Mouse (Mus musculus) hindbrain, embryonic 13.5 days (tissue): ENCODE measurements at regions not wholly inside any gene's neighbourhood (a gene's known extent, or its start where the extent isn't known, plus 50 kb on each side); places are given as distances from the start of the nearest gene placed in this dataset.

Experiments used
- ATAC-seq: fragments of 200-750 bp; cut with Nextera tagmentation; 2 replicates; pipeline ENCODE4 v1.8.0; 2017; ENCODE audit warnings: moderate TSS enrichment; ENCODE audit not compliant: low FRiP score
- H3K27ac ChIP-seq: fragments of 300-500 bp; sonication (generic); 2 replicates; pipeline ENCODE4 v1.5.1; 2015; ENCODE audit warnings: inconsistent platforms, mild to moderate bottlenecking, moderate library complexity
- H3K27me3 ChIP-seq: fragments of 300-500 bp; sonication (generic); 2 replicates; pipeline ENCODE4 v1.6.1; 2015; ENCODE audit warnings: mild to moderate bottlenecking, inconsistent platforms
- H3K36me3 ChIP-seq: fragments of 300-500 bp; sonication (generic); 2 replicates; pipeline ENCODE4 v1.6.1; 2015; ENCODE audit warnings: mild to moderate bottlenecking, inconsistent platforms
- H3K4me1 ChIP-seq: fragments of 300-500 bp; sonication (generic); replicated peaks from 2 replicates; pipeline ENCODE4 v1.6.1; 2015; ENCODE audit warnings: inconsistent platforms
- H3K4me2 ChIP-seq: fragments of 300-500 bp; sonication (generic); 2 replicates; pipeline ENCODE4 v1.6.1; 2015; ENCODE audit warnings: inconsistent platforms, mild to moderate bottlenecking, moderate library complexity
- H3K4me3 ChIP-seq: fragments of 300-500 bp; sonication (generic); 2 replicates; pipeline ENCODE4 v1.5.1; 2015; ENCODE audit warnings: mild to moderate bottlenecking, inconsistent platforms
- H3K9ac ChIP-seq: fragments of 300-500 bp; sonication (generic); 2 replicates; pipeline ENCODE4 v1.6.1; 2015; ENCODE audit warnings: mild to moderate bottlenecking, inconsistent platforms
- H3K9me3 ChIP-seq: fragments of 300-500 bp; sonication (generic); 2 replicates; pipeline ENCODE4 v1.6.1; 2016; ENCODE audit warnings: inconsistent platforms
- WGBS: fragments of 180-500 bp; shearing (Covaris S2); methylation state at CpG from one replicate; pipeline ENCODE4 v1.1.7; 2015; 5-methylcytosine and 5-hydroxymethylcytosine counted together

GRCm38 (mm10) chr8:51032386-51032785 is 2188.6 kb upstream of the Tenm3 start:
- no peaks in the 10 kb centered on the region for H3K27me3 ChIP-seq
- no peak overlapping the region for H3K9ac ChIP-seq
- H3K36me3 ChIP-seq = no peaks in the 10 kb centered on the region
- 74% methylated on average over 3 of the region's 3 CpGs for WGBS
- no peaks in the 10 kb centered on the region for H3K4me1 ChIP-seq
- no peak overlapping the region for H3K27ac ChIP-seq
- no peak overlapping the region for H3K4me2 ChIP-seq
- no peak overlapping the region for H3K4me3 ChIP-seq
- ATAC-seq = no peak
- no peaks in the 10 kb centered on the region for H3K9me3 ChIP-seq

DNA sequence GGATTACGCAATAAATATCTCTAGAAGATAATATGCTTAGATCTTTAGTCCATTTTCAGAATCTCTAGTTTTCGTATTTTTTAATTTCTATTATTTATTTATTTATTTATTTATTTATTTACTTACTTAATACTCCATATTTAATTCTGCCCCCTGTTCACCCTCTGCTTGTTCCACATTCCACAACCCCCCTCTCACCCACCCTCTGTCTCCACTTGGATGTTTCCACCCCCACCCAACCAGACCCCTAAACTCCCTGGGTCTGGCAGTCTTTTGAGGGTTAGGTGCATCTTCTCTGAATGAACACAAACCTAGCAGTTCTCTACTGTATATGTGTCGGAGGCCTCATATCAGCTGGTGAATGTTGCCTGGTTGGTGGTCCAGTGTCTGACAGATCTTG is 2166.8 kb upstream of the Tenm3 start:
- no peaks in the 10 kb centered on the region for H3K27me3 ChIP-seq
- H3K4me1 ChIP-seq = no peaks in the 10 kb centered on the region
- H3K9ac ChIP-seq = no peak overlapping the region
- H3K4me3 ChIP-seq = no peak overlapping the region
- no peak overlapping the region for H3K4me2 ChIP-seq
- H3K27ac ChIP-seq = no peak overlapping the region
- no peak for ATAC-seq
- no peaks in the 10 kb centered on the region for H3K36me3 ChIP-seq
- H3K9me3 ChIP-seq = no peaks in the 10 kb centered on the region
- WGBS = 91% methylated on average over 3 of the region's 3 CpGs

GRCm38 (mm10) chr8:50967386-50967785 is 2123.6 kb upstream of the Tenm3 start:
- Histone ChIP-seq H3K9ac (no peak overlapping the region), H3K27ac (no peak overlapping the region), H3K4me3 (no peak overlapping the region), H3K27me3 (no peaks in the 10 kb centered on the region), H3K4me2 (no peak overlapping the region), H3K4me1 (no peaks in the 10 kb centered on the region), H3K36me3 (no peaks in the 10 kb centered on the region), H3K9me3 (no peaks in the 10 kb centered on the region)
- no peak for ATAC-seq
- 53% methylated on average over 4 of the region's 4 CpGs for WGBS

DNA sequence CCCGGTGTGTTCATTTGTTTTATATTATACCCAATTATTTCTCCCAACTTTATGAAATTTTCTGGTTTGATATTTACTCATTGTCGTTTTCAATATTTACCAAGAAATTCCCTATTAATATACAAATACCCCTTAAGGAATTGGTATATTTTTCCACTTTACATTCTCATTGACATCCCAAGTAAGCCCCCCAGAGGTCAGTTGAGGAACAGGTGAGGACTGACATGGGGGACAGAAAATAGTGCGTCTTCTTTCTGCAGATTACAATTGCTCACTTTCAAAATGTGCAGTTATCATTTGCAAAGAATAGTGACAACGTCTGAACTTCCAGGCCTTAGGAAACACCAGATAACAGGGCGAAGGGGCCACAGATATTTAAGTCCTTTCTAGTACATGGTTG is 2073.8 kb upstream of the Tenm3 start:
- 20% methylated on average over 5 of the region's 5 CpGs for WGBS
- Histone ChIP-seq H3K9me3 (no peaks in the 10 kb centered on the region), H3K4me3 (peak overlapping the region; percentile 78), H3K27ac (no peak overlapping the region), H3K4me2 (peak overlapping the region; percentile 97), H3K36me3 (no peaks in the 10 kb centered on the region), H3K4me1 (peaks cover 14% of the 10 kb centered on the region; the same call in 1 of the 2 replicates), H3K9ac (no peak overlapping the region), H3K27me3 (0 out of 2 replicates have a peak, but pooled peaks cover 7% of the 10 kb centered on the region)
- no peak for ATAC-seq

DNA sequence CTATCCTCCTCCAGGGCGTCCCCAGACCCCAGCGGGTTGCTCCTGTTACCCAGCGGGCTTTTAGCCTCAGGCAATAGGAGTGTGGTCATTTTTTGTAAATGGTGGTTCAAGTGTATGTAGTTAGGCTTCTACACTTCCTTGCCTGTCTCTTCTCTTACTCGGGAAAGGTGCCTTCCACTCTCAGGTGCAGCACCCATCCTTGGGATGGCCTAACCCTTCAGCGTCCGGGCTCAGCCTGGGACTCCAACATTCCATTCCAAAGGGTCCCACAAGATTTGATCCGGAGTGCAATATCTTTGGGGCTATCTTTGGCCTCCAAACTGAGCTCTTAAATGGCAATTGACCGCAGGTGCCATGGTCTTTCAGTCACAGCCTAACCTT is 2073.0 kb upstream of the Tenm3 start:
- ATAC-seq = peak; percentile 34
- WGBS = 2% methylated on average over 8 of the region's 8 CpGs

GRCm38 (mm10) chr8:50915876-50916732 is 2072.4 kb upstream of the Tenm3 start:
- Histone ChIP-seq H3K27me3 (0 out of 2 replicates have a peak, but pooled peaks cover 7% of the 10 kb centered on the region), H3K27ac (peak overlapping the region; percentile 89), H3K4me1 (peaks cover 14% of the 10 kb centered on the region; the same call in 1 of the 2 replicates), H3K9ac (peak overlapping the region; percentile 82), H3K4me2 (peak overlapping the region; percentile 97), H3K9me3 (no peaks in the 10 kb centered on the region), H3K36me3 (no peaks in the 10 kb centered on the region), H3K4me3 (peak overlapping the region; percentile 78)
- peak; percentile 92 for ATAC-seq
- under 1% methylated on average over 52 of the region's 56 CpGs for whole genome bisulfite sequencing

More for the DNA sequence above, 2073.0 kb upstream of the Tenm3 start:
- peak overlapping the region; percentile 89 for H3K27ac ChIP-seq
- peak overlapping the region; percentile 82 for H3K9ac ChIP-seq
- H3K9me3 ChIP-seq = no peaks in the 10 kb centered on the region
- no peaks in the 10 kb centered on the region for H3K36me3 ChIP-seq
- H3K4me1 ChIP-seq = peaks cover 14% of the 10 kb centered on the region; the same call in 1 of the 2 replicates
- H3K4me2 ChIP-seq = peak overlapping the region; percentile 97
- 0 out of 2 replicates have a peak, but pooled peaks cover 7% of the 10 kb centered on the region for H3K27me3 ChIP-seq
- H3K4me3 ChIP-seq = peak overlapping the region; percentile 78

GRCm38 (mm10) chr8:50915259-50915875 is 2071.6 kb upstream of the Tenm3 start:
- Histone ChIP-seq H3K27me3 (0 out of 2 replicates have a peak, but pooled peaks cover 7% of the 10 kb centered on the region), H3K9ac (peak overlapping the region; percentile 82), H3K4me2 (peak overlapping the region; percentile 97), H3K4me3 (peak overlapping the region; percentile 78), H3K36me3 (no peaks in the 10 kb centered on the region), H3K9me3 (no peaks in the 10 kb centered on the region), H3K4me1 (peaks cover 14% of the 10 kb centered on the region; the same call in 1 of the 2 replicates), H3K27ac (peak overlapping the region; percentile 89)
- ATAC-seq = no peak; the same call in 1 of the 2 replicates
- WGBS = under 1% methylated on average over 22 of the region's 22 CpGs

DNA sequence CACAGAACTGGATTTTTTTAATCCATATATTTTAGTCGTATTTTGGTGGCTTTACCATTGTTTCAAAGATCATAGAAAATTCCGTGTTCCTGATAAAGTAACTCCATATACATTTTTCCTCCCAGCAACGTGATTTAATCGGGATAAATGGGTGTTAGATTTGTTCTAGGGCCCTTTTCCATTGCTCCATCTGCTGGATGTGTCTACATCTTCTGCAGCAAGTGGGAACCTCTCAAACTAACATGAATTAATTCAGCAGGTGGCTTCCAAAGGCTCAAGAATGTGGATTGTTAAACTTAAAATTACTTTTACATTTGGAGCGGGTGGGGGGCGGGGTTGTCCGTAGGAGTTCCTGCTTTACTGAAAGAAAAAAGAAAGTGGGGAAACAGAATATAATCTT is 2070.9 kb upstream of the Tenm3 start:
- WGBS = 15% methylated on average over 7 of the region's 7 CpGs
- H3K27me3 ChIP-seq = 0 out of 2 replicates have a peak, but pooled peaks cover 7% of the 10 kb centered on the region
- H3K9ac ChIP-seq = peak overlapping the region; percentile 82; the same call in 1 of the 2 replicates
- peak overlapping the region; percentile 97 for H3K4me2 ChIP-seq
- H3K36me3 ChIP-seq = no peaks in the 10 kb centered on the region
- peaks cover 14% of the 10 kb centered on the region; the same call in 1 of the 2 replicates for H3K4me1 ChIP-seq
- no peaks in the 10 kb centered on the region for H3K9me3 ChIP-seq
- ATAC-seq = no peak
- H3K27ac ChIP-seq = no peak overlapping the region
- peak overlapping the region; percentile 78 for H3K4me3 ChIP-seq

DNA sequence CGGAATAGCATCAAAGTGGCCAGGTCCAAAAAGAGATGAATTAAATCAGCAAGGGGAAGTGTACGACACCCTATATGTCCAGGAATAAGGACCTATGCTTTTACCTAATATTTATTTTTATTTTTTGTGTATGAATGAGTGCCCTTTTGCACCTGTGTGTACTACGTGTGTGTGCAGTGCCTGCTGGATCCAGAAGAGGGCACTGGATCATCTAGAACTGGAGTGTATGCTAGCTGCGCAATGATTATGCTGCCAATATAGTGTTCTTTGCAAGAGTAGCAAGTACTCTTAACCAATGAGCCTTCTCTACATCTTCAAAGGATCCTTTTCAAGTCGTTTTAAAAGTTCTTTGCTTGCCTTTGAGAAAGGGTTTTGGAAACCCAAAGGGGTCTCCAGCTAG is 2034.4 kb upstream of the Tenm3 start:
- 85% methylated on average over 5 of the region's 5 CpGs for WGBS
- H3K9ac ChIP-seq = no peak overlapping the region
- no peak overlapping the region for H3K27ac ChIP-seq
- H3K36me3 ChIP-seq = no peaks in the 10 kb centered on the region
- no peaks in the 10 kb centered on the region for H3K9me3 ChIP-seq
- H3K4me1 ChIP-seq = no peaks in the 10 kb centered on the region
- H3K4me3 ChIP-seq = no peak overlapping the region
- H3K27me3 ChIP-seq = no peaks in the 10 kb centered on the region
- no peak for ATAC-seq
- H3K4me2 ChIP-seq = no peak overlapping the region
